Mouse (Mus musculus) A20 (cell line): Measurements from ENCODE around the gene Npnt.

Source experiments
- DNase-seq: peaks from one replicate; pipeline ENCODE4 v3.0.0-alpha.2; 2011; ENCODE audit warnings: low read depth, low spot score

Gene Npnt

GRCm38 (mm10) chr3:132856651-132857050 lies 93.4 kb downstream of the Npnt start:
- no peak for DNase-seq

- DNase-seq, result peak; percentile 14
Observed at GRCm38 (mm10) chr3:132855458-132856212, 94.5 kb downstream of the Npnt start.

- no peak for DNase-seq
Observed at GRCm38 (mm10) chr3:132854271-132854670, 95.8 kb downstream of the Npnt start.

GRCm38 (mm10) chr3:132851841-132852728 lies 98.0 kb downstream of the Npnt start:
- no peak for DNase-seq

GRCm38 (mm10) chr3:132851417-132851816 lies 98.7 kb downstream of the Npnt start:
- no peak for DNase-seq

- no peak for DNase-seq
Observed at GRCm38 (mm10) chr3:132850431-132850830, 99.7 kb downstream of the Npnt start.

- no peak for DNase-seq
Observed at GRCm38 (mm10) chr3:132849669-132850068, 100.4 kb downstream of the Npnt start.

- DNase-seq, result no peak
Observed at GRCm38 (mm10) chr3:132842676-132843075, 107.4 kb downstream of the Npnt start.

- no peak for DNase-seq
Observed at GRCm38 (mm10) chr3:132839516-132839915, 110.6 kb downstream of the Npnt start.

- DNase-seq, result no peak
Observed at GRCm38 (mm10) chr3:132838656-132839417, 111.3 kb downstream of the Npnt start.

GRCm38 (mm10) chr3:132837134-132837533 lies 113.0 kb downstream of the Npnt start:
- no peak for DNase-seq

GRCm38 (mm10) chr3:132835118-132835794 lies 114.8 kb downstream of the Npnt start:
- DNase-seq, result no peak
